Mouse (Mus musculus) hindbrain, embryonic 14.5 days (tissue): ENCODE data around the gene Trnt1. TPM values are rescaled to one million over a fixed set of nuclear protein-coding genes. Genes with fewer than 3 reads are reported as not detected.
A peak's percentile ranks its signal among the peaks of the same experiment; 100 is the strongest.

Source experiments
- ATAC-seq: fragments of 200-750 bp; cut with Nextera tagmentation; 2 replicates; pipeline ENCODE4 v1.8.0; 2017; ENCODE audit warnings: moderate number of reproducible peaks, mild to moderate bottlenecking, moderate TSS enrichment, moderate library complexity; ENCODE audit not compliant: low FRiP score
- DNase-seq: peaks from one replicate; pipeline ENCODE4 v3.0.0-alpha.2; 2015; ENCODE audit warnings: low spot score
- H3K27ac ChIP-seq: fragments of 300-500 bp; sonication (generic); 2 replicates; pipeline ENCODE4 v1.5.1; 2014; ENCODE audit warnings: mild to moderate bottlenecking, moderate library complexity
- H3K27me3 ChIP-seq: fragments of 300-500 bp; sonication (generic); 2 replicates; pipeline ENCODE4 v1.6.1; 2014; ENCODE audit warnings: mild to moderate bottlenecking, low read length, mixed read lengths; ENCODE audit not compliant: control insufficient read depth, insufficient read depth
- H3K36me3 ChIP-seq: fragments of 300-500 bp; sonication (generic); replicated peaks from 2 replicates; pipeline ENCODE4 v1.6.1; 2014; ENCODE audit not compliant: control insufficient read depth, insufficient read depth
- H3K4me1 ChIP-seq: fragments of 300-500 bp; sonication (generic); replicated peaks from 2 replicates; pipeline ENCODE4 v1.6.1; 2014; ENCODE audit warnings: antibody characterized with exemption, low read length, mixed read lengths; ENCODE audit not compliant: control insufficient read depth, insufficient read depth
- H3K4me2 ChIP-seq: fragments of 300-500 bp; sonication (generic); replicated peaks from 2 replicates; pipeline ENCODE4 v1.6.1; 2014; ENCODE audit warnings: mild to moderate bottlenecking, moderate library complexity
- H3K4me3 ChIP-seq: fragments of 300-500 bp; sonication (generic); replicated peaks from 2 replicates; pipeline ENCODE4 v1.5.1; 2014; ENCODE audit warnings: mild to moderate bottlenecking, low read length
- H3K9ac ChIP-seq: fragments of 300-500 bp; sonication (generic); 2 replicates; pipeline ENCODE4 v1.6.1; 2014
- H3K9me3 ChIP-seq: fragments of 300-500 bp; sonication (generic); 2 replicates; pipeline ENCODE4 v1.6.1; 2016; ENCODE audit warnings: low read length; ENCODE audit not compliant: control insufficient read depth
- WGBS: fragments of 180-500 bp; shearing (Covaris S2); extraction: QIAGEN DNeasy Blood & Tissue Kit; methylation state at CpG from one replicate; pipeline ENCODE4 v1.1.7; 2014; 5-methylcytosine and 5-hydroxymethylcytosine counted together
- polyA plus RNA-seq: library from polyadenylated mRNA; unstranded; fragments of >200 nt; fragmentation: Nextera tagmentation; extraction: Ambion mirVana; gene quantifications from 2 replicates; pipeline ENCODE4 v1.2.1, GENCODE M21; 2014

Trnt1 gene
- polyA plus RNA-seq, 1 experiment from 2014 or later: 63.5 TPM

GRCm38 (mm10) chr6:106745673-106746394 lies 23.1 kb upstream of the Trnt1 start:
- no peak overlapping the region for H3K4me2 ChIP-seq
- DNase-seq (no peak), ATAC-seq (no peak)
- no peak overlapping the region for H3K27ac ChIP-seq
- no peaks in the 10 kb centered on the region for H3K36me3 ChIP-seq
- H3K4me1 ChIP-seq: no peaks in the 10 kb centered on the region
- no peaks in the 10 kb centered on the region for H3K9me3 ChIP-seq
- WGBS: 81% methylated on average over 7 of the region's 7 CpGs
- H3K9ac ChIP-seq: no peak overlapping the region
- H3K4me3 ChIP-seq: no peak overlapping the region
- H3K27me3 ChIP-seq: no peaks in the 10 kb centered on the region

DNA sequence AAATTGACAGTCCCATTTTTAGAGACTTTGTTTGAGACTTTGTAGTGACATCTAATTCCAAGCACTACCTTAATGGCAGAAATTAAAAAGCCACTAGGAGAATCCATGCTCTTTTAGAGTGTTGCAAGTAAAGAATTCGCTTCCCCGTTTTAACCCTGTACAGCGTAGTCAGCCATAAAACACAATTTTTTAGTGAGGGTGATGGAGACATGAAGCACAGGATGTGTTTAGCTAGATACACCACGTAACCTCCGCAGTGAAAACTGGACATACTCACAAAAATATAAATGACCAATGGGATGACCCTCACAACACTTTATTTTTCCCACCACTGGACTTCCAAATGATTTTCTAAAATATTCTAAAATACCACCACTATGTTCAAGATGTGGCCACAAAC lies 21.7 kb upstream of the Trnt1 start:
- 93% methylated on average over 5 of the region's 5 CpGs for WGBS
- no peak overlapping the region for H3K9ac ChIP-seq
- no peak for ATAC-seq
- no peak overlapping the region for H3K4me2 ChIP-seq
- no peak for DNase-seq
- H3K9me3 ChIP-seq: no peaks in the 10 kb centered on the region
- H3K27me3 ChIP-seq: no peaks in the 10 kb centered on the region
- H3K36me3 ChIP-seq: no peaks in the 10 kb centered on the region
- no peaks in the 10 kb centered on the region for H3K4me1 ChIP-seq
- no peak overlapping the region for H3K4me3 ChIP-seq
- no peak overlapping the region for H3K27ac ChIP-seq

GRCm38 (mm10) chr6:106747804-106748203 lies 21.1 kb upstream of the Trnt1 start:
- 81% methylated on average over 3 of the region's 3 CpGs for WGBS
- no peak overlapping the region for H3K9ac ChIP-seq
- H3K4me1 ChIP-seq: no peaks in the 10 kb centered on the region
- ATAC-seq (no peak), DNase-seq (no peak)
- H3K4me2 ChIP-seq: no peak overlapping the region
- no peaks in the 10 kb centered on the region for H3K9me3 ChIP-seq
- H3K27ac ChIP-seq: no peak overlapping the region
- H3K4me3 ChIP-seq: no peak overlapping the region
- H3K27me3 ChIP-seq: no peaks in the 10 kb centered on the region
- H3K36me3 ChIP-seq: no peaks in the 10 kb centered on the region

DNA sequence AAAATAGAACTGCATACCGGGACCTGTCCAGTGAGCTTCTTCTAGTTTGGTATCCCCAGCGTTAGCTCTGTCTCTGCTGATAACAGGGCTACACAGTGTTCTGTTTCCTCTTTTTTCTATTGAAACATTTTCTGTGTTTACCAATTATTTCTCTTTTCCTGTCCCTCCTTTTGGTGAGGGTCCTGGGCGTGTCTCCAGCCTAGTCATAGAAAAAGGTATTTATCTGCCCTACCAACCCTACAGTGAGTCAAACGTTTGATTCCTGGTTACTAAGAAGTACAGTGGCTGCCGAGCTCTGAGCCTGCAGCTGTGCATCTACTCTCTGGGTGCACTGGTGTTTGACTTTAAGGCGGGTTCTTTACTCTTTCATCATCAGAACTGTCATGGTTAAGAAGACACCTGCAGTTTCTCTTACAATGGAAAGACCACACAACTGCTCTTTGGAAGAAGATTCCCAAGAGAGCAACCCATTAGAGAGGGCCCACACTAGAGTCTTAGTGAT lies 20.0 kb upstream of the Trnt1 start, which contains the start of gene Il5ra:
Gene Il5ra (minus strand): TSS at position 151 of the 502 bp plus-strand sequence.
- ATAC-seq: no peak
- 76% methylated on average over 6 of the region's 6 CpGs for WGBS

GRCm38 (mm10) chr6:106750291-106750690 lies 18.6 kb upstream of the Trnt1 start:
- Histone ChIP-seq H3K9me3 (no peaks in the 10 kb centered on the region), H3K27me3 (no peaks in the 10 kb centered on the region), H3K4me2 (no peak overlapping the region), H3K4me3 (no peak overlapping the region), H3K27ac (no peak overlapping the region), H3K36me3 (no peaks in the 10 kb centered on the region), H3K4me1 (no peaks in the 10 kb centered on the region), H3K9ac (no peak overlapping the region)
- ATAC-seq (peak; percentile 48; the same call in 1 of the 2 replicates), DNase-seq (peak; percentile 18)
- 61% methylated on average over 7 of the region's 7 CpGs for WGBS

More for the DNA sequence above, 20.0 kb upstream of the Trnt1 start, which contains the start of gene Il5ra:
- no peaks in the 10 kb centered on the region for H3K27me3 ChIP-seq
- no peaks in the 10 kb centered on the region for H3K4me1 ChIP-seq
- H3K4me2 ChIP-seq: no peak within 1 kb of the TSS
- DNase-seq: no peak
- no peak within 1 kb of the TSS for H3K9ac ChIP-seq
- H3K27ac ChIP-seq: no peak within 1 kb of the TSS
- H3K36me3 ChIP-seq: no peaks in the 10 kb centered on the region
- H3K9me3 ChIP-seq: no peaks in the 10 kb centered on the region
- H3K4me3 ChIP-seq: no peak within 1 kb of the TSS

DNA sequence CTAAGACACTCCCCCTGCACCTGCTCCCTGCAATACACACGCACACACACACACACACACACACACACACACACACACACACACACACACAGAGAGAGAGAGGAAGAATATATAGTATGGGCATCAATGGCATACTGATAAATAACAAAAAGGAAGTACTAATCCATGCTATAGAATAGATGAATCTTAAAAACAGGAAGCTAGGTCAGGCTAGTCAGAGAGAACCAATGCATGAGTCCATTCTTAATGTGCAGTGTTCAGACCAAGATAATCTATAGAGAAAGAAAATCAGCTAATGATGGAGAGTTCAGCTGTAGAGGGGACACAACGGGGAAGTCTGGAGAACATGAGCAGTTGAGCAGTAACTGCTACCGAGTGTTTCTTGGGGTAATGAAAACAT lies 10.6 kb upstream of the Trnt1 start:
- Histone ChIP-seq H3K4me2 (no peak overlapping the region), H3K4me1 (no peaks in the 10 kb centered on the region), H3K9me3 (no peaks in the 10 kb centered on the region), H3K9ac (no peak overlapping the region), H3K4me3 (no peak overlapping the region), H3K27me3 (no peaks in the 10 kb centered on the region), H3K27ac (no peak overlapping the region), H3K36me3 (no peaks in the 10 kb centered on the region)
- no peak for ATAC-seq
- DNase-seq: no peak
- 89% methylated on average over 3 of the region's 3 CpGs for WGBS

DNA sequence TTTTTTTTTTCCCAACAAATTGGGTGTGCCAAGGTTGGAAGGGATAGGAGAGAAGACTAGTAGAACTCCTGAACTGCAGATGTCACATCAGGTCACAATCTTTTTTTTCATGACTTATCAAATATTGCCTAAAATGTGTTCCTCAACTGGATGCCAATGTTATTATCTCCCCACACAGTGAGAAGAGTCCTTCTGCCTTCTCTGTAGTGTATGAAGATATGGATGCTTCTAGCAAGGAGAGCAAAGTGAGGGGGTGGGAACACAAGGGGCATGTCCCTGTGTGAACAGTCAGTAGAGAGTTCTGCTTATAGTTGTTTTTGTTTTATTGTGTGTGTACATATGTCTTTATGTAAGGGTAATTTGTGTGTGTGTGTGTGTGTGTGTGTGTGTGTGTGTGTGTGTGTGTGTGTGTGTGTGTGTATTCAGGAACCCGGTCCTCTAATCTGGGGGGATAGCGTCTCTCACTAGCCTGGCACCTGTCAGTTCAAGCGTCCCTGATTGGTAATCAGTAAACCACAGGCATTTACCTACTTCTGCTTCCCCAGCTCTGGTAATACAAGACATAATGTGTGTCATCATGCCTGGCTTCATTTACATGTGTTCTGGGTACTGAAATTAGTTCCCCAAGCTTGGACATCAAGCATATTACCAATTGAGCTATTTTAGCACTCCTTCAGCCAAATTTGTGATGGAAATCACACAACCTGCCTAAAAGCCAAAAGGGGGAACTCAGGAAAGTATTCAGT lies 8.3 kb upstream of the Trnt1 start:
- H3K4me3 ChIP-seq: no peak overlapping the region
- H3K36me3 ChIP-seq: no peaks in the 10 kb centered on the region
- DNase-seq (no peak), ATAC-seq (no peak)
- no peak overlapping the region for H3K27ac ChIP-seq
- H3K4me1 ChIP-seq: no peaks in the 10 kb centered on the region
- WGBS: 91% methylated on average over 3 of the region's 3 CpGs
- H3K9me3 ChIP-seq: no peaks in the 10 kb centered on the region
- no peaks in the 10 kb centered on the region for H3K27me3 ChIP-seq
- no peak overlapping the region for H3K4me2 ChIP-seq
- no peak overlapping the region for H3K9ac ChIP-seq

GRCm38 (mm10) chr6:106761486-106761885 lies 7.4 kb upstream of the Trnt1 start:
- no peak for ATAC-seq
- Histone ChIP-seq H3K27ac (no peak overlapping the region), H3K4me2 (no peak overlapping the region), H3K4me1 (no peaks in the 10 kb centered on the region), H3K4me3 (no peak overlapping the region), H3K27me3 (no peaks in the 10 kb centered on the region), H3K9ac (no peak overlapping the region), H3K9me3 (no peaks in the 10 kb centered on the region), H3K36me3 (no peaks in the 10 kb centered on the region)
- DNase-seq: no peak
- 76% methylated on average over 1 of the region's 1 CpGs for WGBS

DNA sequence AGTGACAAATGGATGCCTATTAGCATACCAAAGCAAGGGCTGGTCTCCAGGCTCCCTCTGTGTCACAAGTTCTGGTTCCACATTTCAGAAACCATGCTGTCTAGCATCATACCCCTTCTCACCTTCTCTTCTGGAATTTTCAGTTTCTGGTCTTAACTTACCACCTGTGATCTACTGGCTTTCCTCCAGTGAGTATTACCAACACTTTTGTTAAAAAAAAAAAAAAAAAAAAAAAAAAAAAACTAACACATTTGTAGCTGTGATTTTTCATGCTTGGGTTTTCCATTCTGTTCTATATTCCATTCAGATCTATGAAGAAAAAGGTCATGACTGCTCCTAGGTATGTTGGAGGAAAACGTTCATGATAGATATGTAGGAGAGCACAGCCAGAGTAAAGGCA lies 3.0 kb upstream of the Trnt1 start:
- Histone ChIP-seq H3K4me2 (no peak overlapping the region), H3K27me3 (no peaks in the 10 kb centered on the region), H3K36me3 (no peaks in the 10 kb centered on the region), H3K9me3 (no peaks in the 10 kb centered on the region), H3K9ac (no peak overlapping the region), H3K27ac (no peak overlapping the region), H3K4me1 (peaks cover 12% of the 10 kb centered on the region), H3K4me3 (no peak overlapping the region)
- no peak for ATAC-seq
- 82% methylated on average over 1 of the region's 1 CpGs for WGBS
- no peak for DNase-seq
